Mouse (Mus musculus): Measurements from ENCODE around the gene Erc2. TPM values are rescaled to one million over a fixed set of nuclear protein-coding genes. Genes with fewer than 3 reads are reported as not detected.

Gene Erc2
- total RNA-seq, 2 experiments from 2014 or later = not detected

DNA sequence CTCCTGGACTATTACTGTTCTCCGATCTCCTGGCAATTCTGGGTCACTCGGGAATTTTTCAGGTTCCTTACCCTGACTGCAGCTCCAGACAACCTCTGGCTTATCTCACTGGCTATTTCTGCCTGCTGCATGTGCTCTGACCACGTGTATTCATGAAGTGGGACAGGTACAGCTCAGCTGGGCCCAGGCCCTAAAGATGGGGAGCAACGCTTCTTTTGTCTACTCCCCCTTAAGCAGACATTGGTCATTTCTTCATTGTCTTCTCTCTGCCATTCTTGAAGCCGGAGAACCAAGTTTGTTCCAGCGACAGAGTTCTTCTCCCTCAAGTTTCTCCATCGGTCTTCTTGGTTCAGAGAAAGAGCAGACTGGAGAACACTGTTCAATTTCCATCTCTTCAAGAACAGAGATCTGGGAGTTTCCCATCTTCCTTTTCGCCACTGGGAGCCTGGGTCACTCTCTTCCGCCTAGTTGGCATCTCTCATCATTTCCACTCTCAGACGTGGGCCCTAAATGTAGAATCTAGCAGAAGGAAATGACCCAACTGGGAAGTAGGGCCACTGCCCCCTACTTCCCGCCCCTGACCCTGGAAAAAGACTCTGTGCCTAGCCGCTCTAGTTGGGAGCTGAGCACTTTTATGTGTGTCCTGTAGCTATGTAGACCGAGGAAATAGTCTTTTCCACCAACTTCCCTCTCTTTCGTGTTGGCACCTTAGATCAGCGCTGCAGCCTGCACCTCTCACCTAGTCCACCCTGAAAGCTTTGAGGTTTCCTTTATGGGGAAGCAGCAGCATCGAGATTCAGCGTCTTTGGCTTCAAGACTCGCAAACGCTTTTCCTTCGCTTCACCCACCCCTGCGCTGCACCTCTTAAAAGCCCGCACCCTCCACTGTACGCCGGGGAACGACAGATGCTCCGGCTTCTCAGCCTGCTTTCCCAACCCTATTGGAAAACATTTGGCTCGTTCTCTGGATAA lies 886.3 kb downstream of the Erc2 start:
- no peak for ATAC-seq (replicated peaks; ENCODE audit: low FRiP score, poor library complexity, severe bottlenecking)

DNA sequence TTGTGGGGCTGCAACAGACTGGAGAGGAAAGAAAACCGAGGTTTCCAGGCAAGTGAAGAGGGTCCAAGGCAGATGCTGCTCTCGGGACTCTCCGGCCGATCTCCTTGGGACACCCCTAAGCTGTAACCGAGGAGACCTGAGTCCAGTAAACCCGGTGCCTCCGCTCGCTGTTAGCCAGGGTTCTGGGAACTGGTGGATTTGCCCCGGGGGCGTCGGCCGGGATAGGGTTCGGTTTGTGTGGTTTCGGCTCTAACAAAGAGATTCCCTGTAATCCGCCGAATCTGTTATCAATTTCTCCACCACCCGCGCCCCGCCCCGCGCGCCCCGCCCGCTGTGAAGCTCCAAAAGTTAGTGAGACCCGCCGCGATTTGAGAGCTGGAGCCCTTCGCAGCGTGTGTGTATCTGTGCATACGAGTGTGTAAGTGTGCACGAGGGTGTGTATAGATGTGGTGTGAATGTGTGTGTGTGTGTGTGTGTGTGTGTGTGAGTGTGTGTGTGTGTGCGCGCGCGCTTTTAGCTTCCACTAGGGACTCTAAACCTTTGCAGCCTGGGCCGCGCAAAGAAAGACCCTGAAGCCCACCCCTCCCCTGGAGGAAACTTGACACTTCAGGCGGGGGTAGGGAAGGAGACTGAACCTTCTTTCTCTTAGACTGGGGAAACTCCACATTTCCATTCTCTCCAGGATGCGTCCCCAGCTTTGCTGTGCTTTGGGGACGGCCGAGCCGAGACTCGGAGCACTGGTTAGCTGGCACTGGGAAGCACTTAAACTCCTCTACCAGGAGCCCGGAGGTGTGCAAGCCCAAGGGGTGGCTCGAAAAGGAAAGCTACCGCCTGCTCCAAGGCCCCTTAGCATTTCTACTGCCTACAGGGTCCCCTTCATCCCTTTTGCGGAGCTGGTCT lies 887.5 kb downstream of the Erc2 start:
- ATAC-seq (replicated peaks; ENCODE audit: low FRiP score, poor library complexity, severe bottlenecking) = no peak

DNA sequence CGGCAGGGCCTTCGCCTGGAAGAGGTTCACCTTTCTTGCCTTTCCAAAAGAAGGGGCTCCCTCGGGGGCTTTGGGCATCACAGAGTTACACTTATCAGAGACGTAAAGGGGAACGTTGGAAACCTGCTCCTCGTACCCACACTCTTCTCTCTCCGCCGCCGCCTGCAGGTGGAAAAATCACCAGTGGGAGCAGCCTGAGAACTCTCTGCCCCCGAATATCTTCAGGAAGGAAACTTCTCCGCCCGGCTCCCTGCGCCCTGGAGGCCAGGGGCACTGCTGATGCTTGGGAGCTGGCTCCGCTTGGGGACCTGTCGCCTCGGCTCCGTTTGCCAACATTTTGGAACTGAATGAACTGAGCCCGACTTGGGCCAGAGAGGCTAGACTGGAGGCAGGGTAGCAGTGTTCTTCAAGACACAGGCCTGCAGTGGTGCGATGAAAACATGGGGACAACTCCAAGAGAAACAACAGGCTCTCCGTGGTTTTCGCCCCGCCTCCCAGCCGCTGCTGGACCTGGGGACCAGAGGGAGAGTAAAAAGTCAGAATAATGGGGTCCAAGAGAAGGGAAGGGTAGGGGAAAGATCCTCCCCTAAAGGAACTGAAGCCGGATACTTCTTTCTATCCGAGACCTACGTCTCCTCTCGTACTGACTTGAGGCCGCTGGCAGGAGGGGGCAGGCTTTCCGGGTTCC lies 888.3 kb downstream of the Erc2 start:
- ATAC-seq (replicated peaks; ENCODE audit: low FRiP score, poor library complexity, severe bottlenecking) = no peak

DNA sequence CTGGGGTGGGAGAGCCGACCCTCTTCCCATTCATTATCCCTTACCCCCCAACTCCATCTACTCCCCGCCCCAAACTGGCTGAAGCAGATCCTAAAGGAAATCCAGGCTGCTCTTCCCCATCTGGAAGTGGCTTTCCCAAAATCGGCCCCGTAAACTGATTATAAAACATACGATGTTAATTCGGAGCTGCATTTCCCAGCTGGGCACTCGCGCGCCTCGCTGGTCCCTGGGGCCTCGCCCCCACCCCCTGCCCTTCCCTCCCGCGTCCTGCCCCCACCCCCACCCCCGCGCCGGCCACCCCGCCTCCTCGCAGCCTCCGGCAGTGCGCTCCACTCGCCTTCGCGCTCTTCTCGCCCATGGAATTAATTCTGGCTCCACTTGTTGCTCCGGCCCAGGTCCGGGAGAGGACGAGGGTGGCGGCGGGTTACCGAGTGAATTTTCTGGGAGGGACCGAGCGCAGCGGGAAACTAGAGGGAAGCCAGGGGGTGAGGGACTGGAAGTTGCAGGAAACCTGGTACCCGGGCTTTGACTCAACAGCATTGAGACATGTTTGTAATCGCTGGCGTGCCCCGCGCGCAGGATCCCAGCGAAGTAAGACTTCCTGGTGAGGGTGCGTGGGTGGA lies 888.9 kb downstream of the Erc2 start:
- ATAC-seq (replicated peaks; ENCODE audit: low FRiP score, poor library complexity, severe bottlenecking) = no peak

DNA sequence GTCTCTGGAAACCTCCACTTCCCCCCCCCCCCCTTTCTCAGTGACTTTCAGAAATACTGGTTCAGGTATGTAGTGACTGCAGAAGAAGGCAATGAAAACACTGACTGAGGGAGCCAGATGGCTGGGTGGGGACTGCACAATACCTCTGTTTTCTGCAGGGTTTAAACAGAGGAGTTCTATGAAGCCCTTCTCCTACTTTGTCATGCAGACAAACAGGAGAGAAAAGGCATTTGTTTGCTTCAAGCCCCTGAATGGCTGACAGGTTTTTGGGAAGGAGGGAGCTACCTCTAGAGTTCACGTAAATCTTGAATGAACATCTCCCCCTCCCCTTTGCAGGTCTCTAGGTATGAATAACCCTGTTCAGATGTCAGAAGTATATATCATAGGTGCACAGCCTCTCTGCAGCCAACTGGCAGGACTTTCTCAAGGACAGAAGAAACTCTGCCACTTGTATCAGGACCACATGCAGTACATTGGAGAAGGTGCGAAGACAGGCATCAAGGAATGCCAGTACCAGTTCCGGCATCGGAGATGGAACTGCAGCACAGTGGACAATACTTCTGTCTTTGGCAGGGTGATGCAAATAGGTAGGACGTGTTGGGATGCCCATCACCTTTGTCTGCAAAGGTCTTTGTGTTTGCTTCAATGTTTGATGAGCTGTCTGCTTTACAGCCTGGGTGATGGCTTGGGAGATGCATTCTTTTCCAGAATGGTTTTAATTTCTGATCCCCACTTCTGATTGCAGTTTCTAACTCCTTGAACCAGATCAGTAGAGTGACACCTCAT lies 890.8 kb downstream of the Erc2 start:
- ATAC-seq (replicated peaks; ENCODE audit: low FRiP score, poor library complexity, severe bottlenecking) = no peak

DNA sequence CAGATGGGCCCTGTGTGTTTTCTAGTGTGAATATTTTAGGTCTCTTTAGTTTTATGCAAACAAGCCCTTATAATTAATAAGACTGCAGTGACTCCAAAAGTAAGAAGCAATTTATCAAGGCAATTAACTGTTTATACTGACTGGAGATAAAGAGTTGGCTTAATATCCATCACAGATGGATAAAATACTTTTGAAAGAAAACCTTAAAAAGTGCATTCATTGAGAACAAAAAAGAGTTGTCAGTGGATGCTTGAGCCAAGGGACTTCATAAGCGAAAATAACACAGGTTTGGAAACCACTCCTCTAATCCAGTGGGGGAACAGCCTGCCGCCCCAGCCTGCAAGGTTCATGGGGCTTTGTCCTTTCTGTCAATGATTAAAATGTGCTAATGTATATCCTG lies 891.9 kb downstream of the Erc2 start:
- ATAC-seq (replicated peaks; ENCODE audit: low FRiP score, poor library complexity, severe bottlenecking) = no peak

DNA sequence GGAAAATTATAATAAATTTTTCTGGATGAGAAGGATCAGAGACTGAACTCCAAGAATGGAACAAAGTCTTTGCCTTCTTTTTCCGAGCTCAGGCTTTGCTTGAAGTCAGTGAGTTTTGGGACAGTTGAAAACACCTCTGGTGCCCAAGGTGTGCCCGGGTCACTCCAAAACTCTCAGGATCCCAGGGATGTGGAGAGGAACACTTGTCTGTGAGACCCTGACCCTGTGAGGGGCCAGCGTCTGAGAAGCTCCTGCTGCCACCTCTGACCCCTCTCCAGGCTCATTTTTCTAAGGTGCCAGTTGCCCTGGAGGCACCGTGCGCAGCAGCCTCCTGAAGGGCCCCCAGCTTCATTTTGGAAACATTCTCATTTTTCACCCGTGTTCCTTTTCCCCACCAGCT lies 893.1 kb downstream of the Erc2 start:
- no peak for ATAC-seq (replicated peaks; ENCODE audit: low FRiP score, poor library complexity, severe bottlenecking)

DNA sequence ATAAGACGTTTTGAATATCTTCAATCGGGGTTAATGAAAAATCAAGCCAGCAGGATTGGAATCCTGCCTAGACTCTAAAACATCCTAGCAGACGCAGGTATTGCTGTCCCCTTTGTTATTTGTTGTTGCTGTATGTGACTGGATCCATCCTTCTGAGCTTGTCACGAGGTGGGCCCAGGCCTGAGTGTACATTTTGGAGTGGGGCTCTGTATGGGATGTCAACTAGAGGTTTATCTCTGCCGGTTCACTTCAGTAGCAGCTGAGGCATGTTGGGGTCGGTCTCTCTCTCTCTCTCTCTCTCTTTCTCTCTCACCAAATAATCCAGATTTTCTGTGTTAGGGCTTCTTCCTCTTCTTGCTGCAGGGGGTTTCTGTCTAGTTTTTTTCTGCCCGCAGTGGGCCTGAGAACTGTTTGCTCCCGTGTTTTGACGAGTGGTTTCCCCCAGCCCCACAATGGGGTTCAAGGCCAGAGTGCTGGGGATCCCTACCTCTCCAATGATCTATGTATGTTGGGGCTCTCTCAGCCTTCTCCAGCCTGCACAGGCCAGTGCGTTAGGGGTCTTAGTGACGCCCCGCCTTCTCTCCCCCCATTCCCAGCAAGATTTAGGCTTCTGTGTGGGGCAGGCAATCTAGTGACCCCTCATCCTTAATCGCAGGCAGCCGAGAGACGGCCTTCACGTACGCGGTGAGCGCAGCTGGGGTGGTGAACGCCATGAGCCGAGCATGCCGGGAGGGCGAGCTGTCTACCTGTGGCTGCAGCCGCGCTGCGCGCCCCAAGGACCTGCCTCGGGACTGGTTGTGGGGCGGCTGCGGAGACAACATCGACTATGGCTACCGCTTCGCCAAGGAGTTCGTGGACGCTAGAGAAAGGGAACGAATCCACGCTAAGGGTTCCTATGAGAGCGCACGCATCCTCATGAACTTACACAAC lies 895.7 kb downstream of the Erc2 start:
- no peak for ATAC-seq (replicated peaks; ENCODE audit: low FRiP score, poor library complexity, severe bottlenecking)

DNA sequence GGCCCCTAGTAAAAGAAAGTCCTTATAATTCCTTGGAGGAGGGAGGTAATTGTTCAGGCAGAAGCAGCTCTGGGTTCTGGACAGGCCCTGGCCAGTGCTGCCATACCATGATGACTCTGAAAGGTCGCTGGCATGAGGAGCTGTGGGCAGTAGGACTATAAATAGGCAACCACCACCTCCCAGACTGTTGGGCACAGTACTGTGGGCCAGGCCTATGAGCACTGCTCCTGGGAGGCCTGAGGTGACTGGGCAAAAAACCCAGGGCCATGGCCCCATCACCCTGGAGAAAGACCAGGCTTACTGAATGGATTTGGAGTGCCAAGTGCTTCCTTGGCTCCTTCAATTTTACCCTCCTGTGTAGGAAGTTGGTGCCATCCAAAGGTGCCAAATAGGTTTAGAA lies 898.9 kb downstream of the Erc2 start:
- no peak for ATAC-seq (replicated peaks; ENCODE audit: low FRiP score, poor library complexity, severe bottlenecking)

DNA sequence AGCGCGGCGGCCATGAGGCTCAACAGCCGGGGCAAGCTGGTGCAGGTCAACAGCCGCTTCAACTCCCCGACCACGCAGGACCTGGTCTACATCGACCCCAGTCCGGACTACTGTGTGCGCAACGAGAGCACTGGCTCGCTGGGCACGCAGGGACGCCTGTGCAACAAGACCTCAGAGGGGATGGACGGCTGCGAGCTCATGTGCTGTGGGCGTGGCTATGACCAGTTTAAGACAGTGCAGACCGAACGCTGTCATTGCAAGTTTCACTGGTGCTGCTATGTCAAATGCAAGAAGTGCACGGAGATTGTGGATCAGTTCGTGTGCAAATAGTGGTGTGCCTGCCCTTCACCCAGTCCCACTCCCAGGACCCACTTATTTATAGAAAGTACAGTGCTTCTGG lies 900.4 kb downstream of the Erc2 start:
- no peak for ATAC-seq (replicated peaks; ENCODE audit: low FRiP score, poor library complexity, severe bottlenecking)

DNA sequence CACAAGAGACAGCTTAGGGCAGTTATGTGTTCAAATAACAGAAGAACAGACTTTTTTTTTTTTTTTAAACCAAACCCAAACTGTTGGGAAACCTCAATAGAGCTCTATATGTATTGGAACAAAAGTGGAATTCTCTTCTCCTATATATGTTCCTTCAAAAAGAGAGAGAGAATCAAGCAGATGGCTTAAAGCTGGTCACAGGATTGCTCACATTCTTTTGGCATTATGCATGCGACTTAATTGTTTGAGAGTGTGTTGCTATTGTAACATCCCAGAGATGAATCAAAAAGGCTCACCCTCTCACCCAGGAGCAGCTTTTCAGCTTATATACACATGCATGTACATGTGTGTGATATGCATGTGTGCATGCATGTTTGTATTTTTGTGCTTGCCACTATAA lies 903.3 kb downstream of the Erc2 start:
- no peak for ATAC-seq (replicated peaks; ENCODE audit: low FRiP score, poor library complexity, severe bottlenecking)

Other genes starting within 250 kb of the Erc2 start
- 14.4 and 15.9 TPM in 2 replicates for gene Fam208a, start 193.6 kb upstream of the Erc2 start, total RNA-seq (2015; ENCODE audit: low replicate concordance)
- 21.0 and 25.2 TPM in 2 replicates for gene Fam208a, start 193.6 kb upstream of the Erc2 start, total RNA-seq (2017; ENCODE audit: low replicate concordance)
- gene Ccdc66, start 114.0 kb upstream of the Erc2 start, total RNA-seq (2015; ENCODE audit: low replicate concordance) = 2.3 and 10.6 TPM in 2 replicates
- 3.8 and 8.1 TPM in 2 replicates for gene Ccdc66, start 114.0 kb upstream of the Erc2 start, total RNA-seq (2017; ENCODE audit: low replicate concordance)